Mouse (Mus musculus) kidney, adult 2 months (tissue): ENCODE measurements at regions not wholly inside any gene's neighbourhood (a gene's known extent, or its start where the extent isn't known, plus 50 kb on each side); places are given as distances from the start of the nearest gene placed in this dataset.

ENCODE experiments used
- DNase-seq: peaks from one replicate; pipeline ENCODE4 v3.0.0; 2021
- H3K27ac ChIP-seq: fragments of 200-500 bp; 2 replicates; pipeline ENCODE4 v1.5.1; 2012; ENCODE audit warnings: low read depth, low read length, control low read depth, inconsistent platforms; ENCODE audit not compliant: insufficient read depth
- H3K27me3 ChIP-seq: fragments of 200-500 bp; replicated peaks from 2 replicates; pipeline ENCODE4 v1.6.1; 2012; ENCODE audit warnings: mild to moderate bottlenecking, moderate library complexity, low read length, inconsistent platforms; ENCODE audit not compliant: control insufficient read depth, insufficient read depth
- H3K36me3 ChIP-seq: fragments of 200-500 bp; 2 replicates; pipeline ENCODE4 v1.6.1; 2012; ENCODE audit warnings: mild to moderate bottlenecking, moderate library complexity, low read length, inconsistent platforms; ENCODE audit not compliant: control insufficient read depth, insufficient read depth
- H3K4me1 ChIP-seq: fragments of 200-500 bp; 2 replicates; pipeline ENCODE4 v1.6.1; 2011; ENCODE audit warnings: low read length; ENCODE audit not compliant: control insufficient read depth, insufficient read depth
- H3K4me3 ChIP-seq: fragments of 200-500 bp; 2 replicates; pipeline ENCODE4 v1.5.1; 2011; ENCODE audit warnings: mild to moderate bottlenecking, low read depth, low read length, control low read depth; ENCODE audit not compliant: insufficient read depth
- CTCF ChIP-seq: fragments of 200-500 bp; conservative IDR thresholded peaks from 2 replicates; pipeline ENCODE4 v1.5.1; 2011; ENCODE audit warnings: low read depth, mild to moderate bottlenecking, control low read depth, low read length, moderate library complexity, mixed read lengths; ENCODE audit not compliant: insufficient read depth, insufficient read length
- POLR2A ChIP-seq: fragments of 200-500 bp; IDR thresholded peaks from one replicate; pipeline ENCODE4 v1.6.1; 2011; ENCODE audit warnings: low read depth, low read length, control low read depth
- WGBS: fragments of 180-500 bp; shearing (Covaris S2); methylation state at CpG from one replicate; pipeline ENCODE4 v1.1.7; 2018; 5-methylcytosine and 5-hydroxymethylcytosine counted together

DNA sequence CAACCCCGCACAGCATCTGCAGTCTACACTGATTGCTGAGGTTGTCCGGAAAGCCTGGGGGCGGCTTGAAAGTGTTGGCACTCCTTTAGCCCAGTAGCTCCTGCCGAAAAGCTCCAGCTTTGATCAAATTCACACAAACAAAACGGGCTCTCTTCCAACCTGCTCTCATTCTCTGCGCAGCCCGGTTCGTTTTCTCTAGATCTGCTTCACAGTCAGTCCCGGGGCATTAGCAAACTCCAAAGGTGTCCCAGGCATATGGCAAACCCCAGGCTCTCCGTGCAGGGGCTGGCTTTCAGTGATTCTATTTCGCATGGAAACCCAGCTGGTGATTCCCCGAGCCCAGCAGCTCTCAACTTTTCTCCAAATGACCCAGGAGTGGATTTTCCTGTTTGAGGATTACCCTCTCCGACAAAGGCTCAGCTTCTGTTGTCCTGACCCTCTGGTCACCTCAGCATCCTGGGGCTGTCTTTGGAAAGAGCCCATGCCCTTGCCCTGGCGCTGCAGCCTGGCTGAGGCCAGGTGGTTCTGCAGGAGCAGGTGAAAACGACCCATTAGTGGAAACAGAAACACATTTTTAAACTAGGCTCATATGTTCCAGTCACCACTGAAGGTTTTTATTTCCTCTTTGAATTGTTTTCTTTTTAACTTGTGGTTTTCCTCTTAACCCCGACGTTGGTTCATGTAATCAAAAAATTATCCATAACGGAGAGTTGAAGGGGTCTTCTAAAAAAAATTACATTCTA, 854.9 kb upstream of the Adgrl2 start:
- no peak for DNase-seq
- no peaks in the 10 kb centered on the region for H3K36me3 ChIP-seq
- no peak overlapping the region for H3K27ac ChIP-seq
- TF ChIP-seq CTCF (no peak), POLR2A (no peak)
- H3K4me3 ChIP-seq = no peak overlapping the region
- H3K27me3 ChIP-seq = no peaks in the 10 kb centered on the region
- WGBS = 15% methylated on average over 18 of the region's 18 CpGs
- H3K4me1 ChIP-seq = no peaks in the 10 kb centered on the region

DNA sequence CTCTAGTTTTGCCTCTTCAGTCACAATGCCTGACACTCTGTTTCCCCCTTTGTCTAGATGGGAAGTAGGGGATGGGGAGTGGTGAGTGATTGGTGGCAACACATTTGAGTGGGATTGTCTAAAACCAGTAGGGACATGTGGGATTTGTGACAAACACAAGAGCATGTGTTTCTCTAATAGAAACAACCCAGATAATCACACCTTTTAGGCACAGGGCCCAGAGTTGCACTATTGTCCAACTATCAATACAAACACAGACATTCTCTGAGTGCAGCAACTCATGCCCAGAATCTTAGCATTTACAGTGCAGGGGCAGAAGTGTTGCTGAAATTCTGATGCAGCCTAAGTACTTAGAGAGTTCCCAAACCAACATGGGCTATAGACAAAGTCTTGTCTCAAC, 847.6 kb upstream of the Adgrl2 start:
- TF ChIP-seq CTCF (no peak), POLR2A (no peak)
- DNase-seq = no peak
- no peaks in the 10 kb centered on the region for H3K4me1 ChIP-seq

DNA sequence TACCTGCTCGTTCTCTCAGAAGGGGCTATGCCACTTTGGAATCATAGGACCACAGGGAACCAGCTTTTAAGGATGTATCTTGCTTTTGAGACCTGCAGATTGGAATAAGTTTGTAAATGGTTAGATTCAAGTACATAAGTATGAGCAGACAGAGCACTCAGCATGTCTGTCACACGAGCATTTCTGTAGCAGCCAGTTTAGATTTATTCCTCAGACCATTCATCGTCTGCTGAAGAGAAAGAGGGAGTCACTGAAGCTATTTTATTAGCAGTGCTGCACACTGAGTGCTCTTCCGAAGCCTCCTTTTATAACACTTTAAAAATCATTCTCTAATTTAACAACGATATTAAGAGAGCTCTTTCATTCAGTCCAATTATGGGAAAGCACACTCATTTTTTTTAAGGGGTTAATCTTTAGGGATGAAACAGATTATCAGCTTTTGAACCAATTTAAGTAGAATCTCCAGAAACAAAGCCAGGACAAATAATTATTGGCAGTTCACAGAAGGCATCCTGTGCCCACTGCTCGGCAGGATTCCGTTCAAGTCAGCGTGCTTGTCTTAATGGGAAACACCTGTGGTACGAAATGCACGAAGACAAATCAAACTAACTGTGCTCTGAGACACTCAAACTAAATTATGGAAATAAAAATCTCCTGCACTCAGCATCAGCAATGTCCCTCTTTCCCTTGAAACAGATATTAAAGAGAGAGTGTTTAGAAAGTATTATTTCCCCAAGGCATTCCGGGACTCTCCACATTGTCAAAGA, 846.3 kb upstream of the Adgrl2 start:
- H3K27ac ChIP-seq = no peak overlapping the region
- no peaks in the 10 kb centered on the region for H3K36me3 ChIP-seq
- TF ChIP-seq POLR2A = no peak
- no peak overlapping the region for H3K4me3 ChIP-seq
- DNase-seq = no peak
- H3K4me1 ChIP-seq = no peaks in the 10 kb centered on the region
- 52% methylated on average over 11 of the region's 11 CpGs for WGBS
- no peaks in the 10 kb centered on the region for H3K27me3 ChIP-seq

More for the DNA sequence above, 847.6 kb upstream of the Adgrl2 start:
- Histone ChIP-seq H3K27ac (no peak overlapping the region), H3K36me3 (no peaks in the 10 kb centered on the region), H3K27me3 (no peaks in the 10 kb centered on the region), H3K4me3 (no peak overlapping the region)

DNA sequence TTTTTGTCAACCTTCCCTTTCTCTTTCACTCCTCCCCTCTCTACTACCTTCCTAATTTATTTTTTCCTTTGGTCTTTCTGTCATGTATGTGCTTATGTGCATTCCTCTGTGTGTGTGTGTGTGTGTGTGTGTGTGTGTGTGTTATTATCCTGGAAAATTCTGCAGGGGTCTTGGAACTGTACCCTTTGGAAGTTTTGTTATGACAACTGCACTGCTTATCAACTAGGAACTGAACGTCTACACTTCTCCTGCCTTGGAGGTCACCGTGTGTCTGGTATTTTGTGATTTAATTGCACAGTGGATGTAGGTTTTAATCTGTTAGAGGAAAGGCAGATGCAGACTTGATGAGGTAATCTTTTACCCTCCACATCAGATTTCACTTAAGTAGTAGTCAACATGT, 836.8 kb upstream of the Adgrl2 start:
- DNase-seq = no peak
- Histone ChIP-seq H3K4me1 (no peaks in the 10 kb centered on the region), H3K27ac (no peak overlapping the region), H3K27me3 (no peaks in the 10 kb centered on the region), H3K4me3 (no peak overlapping the region), H3K36me3 (no peaks in the 10 kb centered on the region)
- TF ChIP-seq CTCF (no peak), POLR2A (no peak)
- WGBS = 69% methylated on average over 2 of the region's 2 CpGs

DNA sequence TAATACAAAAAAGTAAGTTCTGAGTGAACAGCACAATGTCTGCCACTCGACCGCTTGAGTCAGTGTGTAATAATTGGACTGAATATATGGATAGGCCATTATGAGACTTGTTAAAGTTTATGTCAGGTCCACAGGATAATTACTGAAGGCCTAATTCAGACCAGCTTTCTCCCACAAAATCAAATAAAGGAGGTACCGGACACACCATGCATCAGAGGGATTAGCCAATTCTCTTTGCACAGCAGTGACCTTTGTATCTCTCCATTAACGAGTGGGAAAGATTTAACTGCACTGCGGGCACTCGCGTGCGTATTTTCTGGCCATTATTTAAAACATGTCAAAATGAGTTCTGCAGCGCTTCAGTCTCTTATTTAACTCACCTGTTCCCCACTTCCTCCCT, 836.4 kb upstream of the Adgrl2 start:
- no peak for DNase-seq
- no peaks in the 10 kb centered on the region for H3K36me3 ChIP-seq
- no peaks in the 10 kb centered on the region for H3K4me1 ChIP-seq
- no peak overlapping the region for H3K27ac ChIP-seq
- WGBS = 56% methylated on average over 9 of the region's 9 CpGs
- no peak overlapping the region for H3K4me3 ChIP-seq
- TF ChIP-seq POLR2A = no peak
- TF ChIP-seq CTCF = no peak
- no peaks in the 10 kb centered on the region for H3K27me3 ChIP-seq

DNA sequence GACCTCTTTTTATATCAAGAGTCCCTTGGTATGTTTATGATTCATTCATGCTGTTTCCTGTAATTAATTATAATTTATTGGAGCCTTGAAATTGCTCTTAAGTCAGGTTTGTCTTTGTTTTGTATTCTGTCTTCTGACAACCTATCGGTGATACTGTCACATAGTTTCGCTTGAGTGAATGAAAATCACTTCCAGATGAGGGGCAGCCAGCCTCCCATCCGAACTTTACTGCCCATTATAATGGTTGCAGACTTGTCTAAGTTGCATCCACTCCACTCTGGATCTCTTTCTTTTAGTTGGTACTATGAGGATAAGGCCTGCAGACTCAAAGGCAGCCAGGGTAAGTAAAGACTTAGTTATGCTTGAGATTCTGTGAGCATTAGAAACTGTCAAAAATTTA, 830.3 kb upstream of the Adgrl2 start:
- Histone ChIP-seq H3K27me3 (no peaks in the 10 kb centered on the region), H3K27ac (no peak overlapping the region), H3K4me3 (no peak overlapping the region), H3K4me1 (no peaks in the 10 kb centered on the region), H3K36me3 (no peaks in the 10 kb centered on the region)
- TF ChIP-seq CTCF (no peak), POLR2A (no peak)
- WGBS = 82% methylated on average over 3 of the region's 3 CpGs
- no peak for DNase-seq

DNA sequence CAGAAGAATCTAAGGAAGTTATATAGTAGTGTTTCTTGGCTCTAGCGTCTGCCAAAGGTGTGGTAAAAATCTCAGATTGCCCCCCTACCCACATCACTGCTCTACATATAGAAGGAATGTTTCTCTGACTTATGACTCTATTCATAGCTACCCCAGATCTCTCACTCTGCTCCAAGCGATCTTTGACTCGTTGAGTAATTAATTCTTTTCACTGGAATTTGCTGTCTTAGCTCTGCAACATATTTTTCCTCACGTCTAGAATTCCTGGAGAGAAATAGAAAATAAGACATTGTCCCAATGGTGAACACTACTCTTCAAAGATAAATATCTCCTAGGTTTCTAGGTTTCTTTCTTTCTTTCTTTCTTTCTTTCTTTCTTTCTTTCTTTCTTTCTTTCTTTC, 829.5 kb upstream of the Adgrl2 start:
- no peaks in the 10 kb centered on the region for H3K4me1 ChIP-seq
- DNase-seq = no peak
- no peak overlapping the region for H3K4me3 ChIP-seq
- no peaks in the 10 kb centered on the region for H3K27me3 ChIP-seq
- H3K36me3 ChIP-seq = no peaks in the 10 kb centered on the region
- TF ChIP-seq CTCF (no peak), POLR2A (no peak)
- WGBS = 38% methylated on average over 4 of the region's 4 CpGs
- no peak overlapping the region for H3K27ac ChIP-seq
